Mouse (Mus musculus): ENCODE results near the gene Optn.

Optn gene

DNA sequence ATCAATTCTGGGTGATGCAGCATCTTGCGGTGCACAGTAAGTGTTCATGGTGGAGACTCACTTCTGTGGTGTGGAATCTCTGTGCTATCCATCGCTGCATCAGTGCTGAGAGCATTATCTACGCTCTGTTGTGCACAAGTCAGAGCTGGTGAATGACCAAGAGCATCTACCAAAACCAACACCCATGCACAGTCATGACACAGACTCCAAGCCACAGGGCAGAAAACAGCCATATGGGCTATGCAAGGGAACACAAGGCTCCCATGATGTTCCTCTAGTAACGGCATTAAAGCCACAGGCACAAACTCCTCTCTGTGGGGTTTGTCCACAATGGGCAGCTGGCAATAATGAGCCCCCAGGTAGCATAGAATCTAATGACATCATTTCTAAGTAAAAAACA lies 34.0 kb downstream of the Optn start:
- DNase-seq (ENCODE audit: low read depth, low spot score), result no peak

DNA sequence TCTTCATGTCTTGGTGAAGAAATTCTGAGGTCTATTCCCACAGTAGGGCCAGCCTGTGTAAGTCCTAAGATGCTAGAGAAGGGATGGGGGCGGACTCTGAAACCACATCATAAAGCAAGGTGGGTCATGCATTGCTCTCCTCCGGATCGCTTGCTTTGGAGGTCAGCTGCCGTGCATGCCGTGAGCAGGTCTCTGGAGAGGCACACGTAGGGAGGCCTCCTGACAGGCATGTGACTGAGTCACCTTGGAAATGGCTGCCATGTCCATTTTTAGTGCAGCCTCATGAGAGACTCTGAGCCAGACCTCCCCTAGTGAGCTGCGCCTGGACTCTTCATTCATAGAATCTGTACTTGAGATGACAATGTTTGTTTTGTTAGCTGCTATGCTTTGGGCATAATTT lies 35.8 kb downstream of the Optn start:
- DNase-seq (ENCODE audit: low read depth, low spot score), result no peak

DNA sequence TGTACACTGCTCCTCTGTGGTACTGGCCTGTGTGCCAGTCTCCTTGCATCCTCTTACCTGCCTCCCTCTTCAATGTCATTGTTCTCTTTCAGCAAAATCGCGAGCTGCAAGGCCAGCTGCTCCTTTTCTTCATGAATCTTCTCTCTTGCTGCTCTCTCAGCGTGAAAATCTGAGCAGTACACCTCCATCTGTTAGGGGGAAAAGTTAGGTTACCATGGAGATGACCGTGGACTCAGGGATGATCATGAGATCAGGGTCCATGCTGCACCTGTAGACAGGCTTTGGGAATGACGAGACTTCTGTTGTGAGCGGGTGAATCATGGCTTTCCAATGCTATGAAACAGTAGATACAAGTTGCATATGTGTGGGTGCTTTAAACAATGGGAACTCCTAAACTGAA lies 36.8 kb downstream of the Optn start:
- DNase-seq (ENCODE audit: low read depth, low spot score), result no peak

DNA sequence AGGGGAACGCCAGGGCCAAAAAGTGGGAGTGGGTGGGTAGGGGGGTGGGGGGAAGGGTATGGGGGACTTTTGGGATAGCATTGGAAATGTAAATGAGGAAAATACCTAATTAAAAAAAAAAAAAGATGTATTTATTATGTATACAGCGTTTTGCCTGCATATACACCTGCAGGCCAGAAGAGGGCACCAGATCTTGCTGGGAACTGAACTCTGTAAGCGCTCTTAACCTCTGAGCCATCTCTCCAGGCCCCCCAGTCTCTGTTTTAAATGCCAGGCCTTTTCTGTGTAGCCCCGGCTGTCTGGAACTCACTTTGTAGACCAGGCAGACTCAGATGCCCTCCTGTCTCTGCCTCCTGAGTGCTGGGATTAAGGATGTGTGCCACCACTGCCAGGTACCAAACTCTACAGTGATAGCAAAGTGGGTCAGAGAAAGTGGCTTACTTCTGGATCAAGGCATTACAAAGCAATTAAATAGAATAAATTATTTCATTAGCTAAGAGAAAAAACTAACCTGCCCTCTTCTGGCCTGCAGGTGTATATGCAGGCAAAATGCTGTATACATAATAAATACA lies 38.6 kb downstream of the Optn start:
- DNase-seq (ENCODE audit: low read depth, low spot score), result peak; percentile 79

DNA sequence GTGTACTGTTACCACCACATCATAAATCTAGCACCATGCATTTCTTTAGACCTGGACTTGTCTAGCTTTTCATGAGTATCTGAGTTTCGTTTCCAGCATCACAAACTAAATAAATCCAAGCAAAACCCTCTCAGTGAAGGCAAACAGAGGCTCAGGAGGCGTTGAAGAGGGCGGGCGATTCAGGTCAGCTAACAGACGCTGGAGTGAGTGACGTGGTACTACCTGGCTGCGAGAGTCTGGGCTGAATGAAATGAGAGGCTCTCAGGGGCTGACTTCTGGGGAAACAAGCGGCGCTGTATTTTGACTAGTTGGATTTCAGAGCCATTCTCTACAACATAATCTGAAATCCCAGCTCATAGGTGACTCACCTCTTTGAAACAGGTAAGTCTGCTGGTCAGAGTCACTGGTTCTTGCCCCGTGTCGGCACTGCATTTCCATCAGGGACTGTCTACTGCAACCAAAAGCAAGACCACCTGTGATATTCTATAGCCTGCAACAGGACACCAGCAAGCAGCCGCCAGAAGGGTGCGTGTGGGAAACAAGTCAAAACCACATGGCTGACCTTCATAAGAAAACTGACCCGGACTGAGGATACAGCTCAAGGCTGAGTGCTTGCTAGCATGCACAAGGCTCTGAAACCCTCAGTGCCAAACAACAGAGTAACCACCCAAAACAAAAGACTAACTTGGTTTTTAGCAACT lies 40.0 kb downstream of the Optn start:
- no peak for DNase-seq (ENCODE audit: low read depth, low spot score)

DNA sequence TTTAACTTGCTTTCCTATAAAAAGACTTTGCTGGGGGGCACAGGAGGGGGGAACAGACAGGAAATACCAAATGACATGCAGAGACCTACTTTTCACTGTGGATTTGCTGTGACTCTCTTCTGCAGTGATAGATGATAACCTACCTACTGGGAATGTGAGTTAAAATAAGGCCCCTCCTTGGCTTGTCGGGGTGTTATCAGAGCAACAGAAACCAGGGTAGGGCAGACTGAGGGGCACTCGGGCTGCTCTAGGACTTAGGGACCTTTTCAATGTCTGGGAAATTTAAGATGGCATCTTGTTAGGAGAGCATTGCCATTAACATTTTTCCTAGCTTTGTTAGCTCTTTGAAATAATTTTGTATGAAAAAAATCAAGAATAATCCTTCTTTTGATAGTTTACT lies 40.6 kb downstream of the Optn start:
- DNase-seq (ENCODE audit: low read depth, low spot score), result no peak

DNA sequence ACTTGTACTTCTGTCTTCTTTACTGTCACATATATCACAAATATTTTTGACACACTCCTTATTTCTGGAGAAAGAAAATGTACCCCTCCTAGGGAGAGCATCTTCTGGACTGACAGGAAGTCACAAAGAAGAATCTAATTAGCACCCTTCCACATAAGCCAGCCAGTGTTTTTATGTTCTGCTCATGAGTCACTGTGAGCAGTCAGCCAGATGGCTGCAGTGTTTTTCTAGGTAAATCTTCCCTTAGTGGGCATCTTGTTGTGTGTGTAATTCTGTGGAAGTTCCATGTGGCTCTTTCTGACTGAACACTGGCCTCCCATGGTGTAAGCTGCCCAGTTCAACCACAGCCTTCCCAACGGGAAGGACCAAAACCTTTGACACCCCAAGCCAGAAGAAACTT lies 44.1 kb downstream of the Optn start:
- no peak for DNase-seq (ENCODE audit: low read depth, low spot score)

DNA sequence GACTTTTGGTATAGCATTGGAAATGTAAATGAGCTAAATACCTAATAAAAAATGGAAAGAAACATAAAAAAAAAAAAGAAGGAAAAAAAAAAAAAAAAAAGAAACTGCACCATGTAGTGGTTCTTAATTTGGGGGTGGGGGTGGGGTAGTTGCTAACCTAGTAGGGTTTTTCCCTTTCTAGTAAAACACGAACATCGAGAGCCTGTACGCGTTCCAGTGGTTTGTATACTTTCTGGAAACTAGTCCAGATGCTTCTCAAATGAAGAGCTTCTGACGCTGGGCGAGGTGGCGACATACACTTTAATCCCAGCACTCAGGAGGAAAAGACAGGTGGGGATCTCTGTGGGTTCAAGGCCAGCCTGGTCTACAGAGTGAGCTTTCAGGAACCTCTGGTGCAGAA lies 46.9 kb downstream of the Optn start:
- DNase-seq (ENCODE audit: low read depth, low spot score), result no peak

DNA sequence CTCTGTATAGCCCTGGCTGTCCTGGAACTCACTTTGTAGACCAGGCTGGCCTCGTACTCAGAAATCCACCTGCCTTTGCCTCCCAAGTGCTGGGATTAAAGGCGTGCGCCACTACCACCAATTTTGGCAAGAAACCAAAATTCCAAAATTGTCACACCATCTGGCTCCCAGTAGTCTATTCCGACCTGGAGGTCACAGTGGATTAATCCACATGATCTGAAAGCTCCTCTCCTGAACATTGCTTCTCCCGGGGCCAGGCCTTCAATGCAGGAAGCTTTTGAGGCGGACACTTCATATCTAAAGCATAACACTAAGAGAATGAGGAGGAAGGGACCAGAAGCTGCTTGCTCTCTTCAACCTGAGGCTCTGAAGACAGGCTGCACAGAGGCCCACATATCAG lies 48.3 kb downstream of the Optn start:
- no peak for DNase-seq (ENCODE audit: low read depth, low spot score)

DNA sequence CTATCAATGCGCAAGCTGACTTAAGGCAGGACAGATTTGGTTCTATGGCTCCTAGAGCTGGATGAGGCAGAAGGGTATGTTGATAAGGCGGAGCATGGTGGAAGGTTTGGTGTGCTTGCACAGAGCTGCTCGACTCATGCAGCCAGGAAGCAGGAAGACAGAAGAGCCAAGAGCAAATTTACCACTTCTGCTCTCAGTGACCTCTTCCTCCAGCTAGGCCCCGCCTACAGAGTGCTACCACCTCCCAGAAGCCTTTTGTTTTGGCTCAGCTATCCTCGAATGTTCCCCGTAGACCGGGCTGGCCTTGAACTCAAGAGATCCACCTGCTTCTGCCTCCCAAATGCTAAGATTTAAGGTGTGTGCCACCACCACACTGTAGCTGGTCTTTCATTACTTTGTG lies 49.2 kb downstream of the Optn start:
- DNase-seq (ENCODE audit: low read depth, low spot score), result peak; percentile 83

DNA sequence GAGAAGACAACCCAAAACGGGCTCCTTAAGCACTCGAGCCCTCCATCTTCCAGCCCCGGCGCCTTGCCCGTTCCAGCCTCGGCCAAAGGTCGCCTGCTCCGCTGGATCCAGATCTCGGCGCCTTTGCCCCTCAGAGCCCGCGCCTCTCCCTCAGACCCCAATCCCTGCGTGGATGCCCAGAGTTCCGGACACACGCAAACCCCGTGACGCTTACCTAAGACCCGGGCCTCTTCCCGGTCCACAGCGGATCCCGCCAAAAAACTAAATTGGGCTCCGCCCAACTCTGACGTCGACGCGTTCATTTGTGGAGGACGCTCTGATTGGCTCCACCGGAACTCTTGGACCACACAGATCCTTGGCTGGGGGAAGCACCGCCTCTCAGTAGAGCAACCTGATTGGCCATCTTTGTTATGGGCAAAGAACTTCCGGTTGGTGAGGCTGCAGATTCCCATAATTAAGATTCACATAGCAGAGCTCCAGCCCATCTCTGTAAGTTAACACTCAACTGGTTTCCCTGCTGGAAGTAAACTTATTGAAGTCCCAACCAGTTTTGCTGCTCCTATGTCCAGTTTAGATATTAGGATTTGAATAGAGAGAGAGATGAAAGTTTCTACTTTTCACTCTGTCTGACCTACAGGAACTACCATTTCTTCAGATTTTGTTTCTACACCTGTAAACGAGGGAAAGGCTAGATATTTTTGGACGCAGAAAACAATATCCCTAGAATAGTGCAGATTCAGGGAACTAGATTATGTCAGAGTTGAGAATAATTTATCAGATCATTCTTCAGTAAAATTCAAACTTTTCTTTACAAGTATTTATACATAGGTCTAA lies 51.1 kb downstream of the Optn start, which contains the start of gene Mcm10:
Gene Mcm10, minus strand, starts transcription at position 301 of the 834 bp plus-strand sequence.
- DNase-seq (ENCODE audit: low read depth, low spot score), result peak; percentile 97

DNA sequence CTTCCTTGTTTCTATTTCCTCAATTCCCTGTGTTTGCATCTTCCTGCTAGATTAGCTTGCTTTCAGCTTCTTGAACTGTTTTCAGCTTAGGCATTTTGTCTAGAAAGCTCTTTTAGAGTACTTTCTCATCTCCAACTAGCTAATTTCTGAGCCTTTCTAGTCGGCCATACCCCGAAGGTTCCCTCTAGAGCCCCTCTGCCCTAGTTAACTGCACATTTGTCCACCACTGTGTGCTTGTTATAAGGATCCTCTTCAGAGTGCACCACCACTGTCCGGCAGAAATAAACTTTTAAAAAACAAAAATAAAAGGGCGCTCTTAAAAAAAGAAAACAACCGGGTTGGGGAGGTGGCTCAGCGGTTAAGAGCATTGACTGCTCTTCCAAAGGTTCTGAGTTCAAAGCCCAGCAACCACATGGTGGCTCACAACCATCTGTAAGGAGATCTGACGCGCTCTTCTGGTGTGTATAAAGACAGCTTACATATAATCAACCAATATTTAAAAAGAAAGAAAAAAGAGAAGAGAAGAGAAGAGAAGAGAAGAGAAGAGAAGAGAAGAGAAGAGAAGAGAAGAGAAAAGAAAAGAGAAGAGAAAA lies 51.9 kb downstream of the Optn start:
- DNase-seq (ENCODE audit: low read depth, low spot score), result no peak

DNA sequence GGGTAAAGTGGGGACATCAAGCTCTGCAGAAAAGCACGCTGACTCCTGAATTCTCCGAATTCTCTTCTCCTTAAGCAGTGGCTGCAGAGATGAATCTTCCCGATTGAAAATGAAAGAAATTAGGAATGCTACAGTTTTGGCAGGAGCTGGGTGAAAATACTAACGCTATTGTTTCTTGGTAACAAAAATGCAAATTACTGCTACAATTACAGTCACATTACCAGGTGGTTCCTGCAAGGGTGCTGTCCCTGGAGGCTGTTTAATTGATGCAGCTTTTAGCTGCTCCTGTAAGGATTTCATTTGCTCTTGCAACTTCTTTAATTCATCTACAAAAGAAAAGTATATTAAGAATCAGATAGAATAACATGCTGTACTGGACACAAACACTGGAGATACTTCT lies 56.7 kb downstream of the Optn start:
- no peak for DNase-seq (ENCODE audit: low read depth, low spot score)

DNA sequence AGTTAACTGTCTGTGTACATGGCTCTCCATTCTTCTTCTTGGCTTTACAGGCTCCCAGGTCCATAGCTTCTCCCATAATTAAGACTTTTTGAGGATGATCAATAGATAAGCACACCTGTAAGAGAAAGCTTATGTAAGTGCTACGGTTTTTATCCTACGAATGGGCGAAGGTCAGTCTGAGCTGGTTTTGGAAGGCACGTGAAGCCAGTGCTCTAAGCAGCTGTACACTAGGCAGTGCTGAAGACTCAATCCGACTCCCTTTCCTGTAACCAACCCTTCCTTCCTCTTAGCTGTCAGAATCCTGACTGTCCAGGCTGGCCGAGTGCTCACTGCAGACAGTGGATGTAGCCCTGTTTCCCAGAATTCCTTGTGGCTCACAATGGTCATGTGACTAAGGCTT lies 62.6 kb downstream of the Optn start:
- no peak for DNase-seq (ENCODE audit: low read depth, low spot score)

DNA sequence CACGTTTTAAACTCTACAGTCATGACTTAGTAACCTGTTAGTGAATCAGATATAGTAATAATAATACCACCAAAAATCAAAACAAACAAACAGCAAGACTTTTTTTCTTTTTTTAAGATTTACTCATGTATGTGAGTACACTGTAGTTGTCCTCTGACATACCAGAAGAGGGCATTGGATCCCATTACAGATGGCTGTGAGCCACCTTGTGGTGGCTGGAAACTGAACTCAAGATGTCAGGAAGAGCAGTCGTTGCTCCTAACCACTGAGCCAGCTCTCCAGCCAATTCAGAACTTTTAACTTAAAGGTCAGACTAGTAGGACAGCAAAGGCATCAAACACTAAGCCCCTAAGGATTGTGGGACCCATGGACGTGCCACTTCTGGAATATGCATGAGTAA lies 64.9 kb downstream of the Optn start:
- peak; percentile 42 for DNase-seq (ENCODE audit: low read depth, low spot score)

DNA sequence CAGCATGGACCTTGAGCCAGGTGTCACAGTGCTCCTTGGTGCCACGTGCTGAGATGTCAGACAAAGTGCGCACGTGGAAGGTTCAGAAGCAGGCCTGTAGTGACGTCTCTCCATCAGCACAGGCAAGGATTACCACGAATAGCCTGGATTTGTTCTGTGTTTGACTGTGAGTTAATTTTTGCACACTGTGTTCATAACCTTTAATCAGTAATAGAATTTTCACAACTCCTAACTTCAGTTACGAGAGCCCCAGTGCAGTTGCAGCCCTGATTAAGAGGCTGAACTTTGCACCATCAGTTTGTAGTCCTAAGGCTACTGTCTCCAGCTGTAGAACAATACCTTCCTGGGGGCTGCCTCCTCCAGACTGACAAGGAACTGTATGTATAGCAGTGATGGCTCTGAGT lies 67.4 kb downstream of the Optn start:
- DNase-seq (ENCODE audit: low read depth, low spot score), result no peak

DNA sequence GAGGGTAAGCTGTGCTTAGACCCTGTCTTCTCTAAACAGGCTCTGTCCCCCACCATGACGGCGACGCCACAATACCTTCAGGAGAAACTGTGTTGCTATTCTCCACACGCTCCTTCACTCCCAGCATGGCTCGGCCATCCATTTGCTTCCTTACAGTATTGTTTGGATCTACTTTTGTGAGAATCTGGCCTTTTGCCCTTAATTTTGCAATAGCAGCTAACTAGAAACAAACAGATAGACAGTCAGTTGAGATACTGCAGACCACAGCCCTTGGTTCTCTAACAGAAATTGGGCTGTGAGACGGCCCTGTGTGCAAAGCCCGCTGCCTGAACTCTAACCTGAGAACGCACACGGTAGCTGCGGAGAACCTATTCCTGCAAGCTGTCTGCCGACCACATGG lies 68.2 kb downstream of the Optn start:
- no peak for DNase-seq (ENCODE audit: low read depth, low spot score)

DNA sequence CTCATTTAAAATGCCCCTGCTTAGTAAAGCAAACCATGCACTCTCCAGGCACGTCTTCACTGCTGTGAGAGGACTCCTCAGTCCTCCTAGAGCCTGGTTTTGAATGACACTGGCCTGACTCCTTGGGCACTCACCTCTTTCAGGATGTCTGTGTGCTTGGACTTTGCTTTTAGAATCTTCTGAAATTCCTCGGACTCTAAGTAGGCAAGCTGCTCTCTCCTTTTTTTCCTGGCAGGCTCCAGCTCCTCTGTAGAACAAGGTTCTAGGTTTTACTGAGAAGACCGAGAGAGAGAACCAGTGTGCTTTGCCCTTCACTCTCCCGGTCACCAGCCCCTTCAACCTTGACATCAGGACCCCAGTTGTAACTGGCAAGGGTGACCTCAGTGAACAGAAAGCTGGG lies 69.4 kb downstream of the Optn start:
- no peak for DNase-seq (ENCODE audit: low read depth, low spot score)

DNA sequence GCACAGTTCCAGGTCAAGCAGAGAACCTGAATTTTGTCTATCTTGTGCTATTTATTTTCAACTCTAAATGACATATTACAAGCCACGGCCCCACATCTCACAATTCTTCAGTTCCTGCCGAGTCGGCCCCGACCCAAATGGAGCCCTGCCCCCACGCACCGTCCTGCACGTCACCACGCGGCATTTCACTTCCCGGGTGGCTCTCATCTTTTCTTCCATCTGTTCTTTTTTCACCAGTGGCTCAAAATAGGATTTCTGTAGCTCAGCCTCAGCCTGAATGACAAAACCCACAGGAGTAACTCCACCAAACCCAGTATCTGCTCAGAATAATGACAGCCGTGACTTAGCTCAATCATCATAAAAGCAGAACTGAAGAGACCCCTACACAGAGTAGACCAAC lies 70.3 kb downstream of the Optn start:
- no peak for DNase-seq (ENCODE audit: low read depth, low spot score)

DNA sequence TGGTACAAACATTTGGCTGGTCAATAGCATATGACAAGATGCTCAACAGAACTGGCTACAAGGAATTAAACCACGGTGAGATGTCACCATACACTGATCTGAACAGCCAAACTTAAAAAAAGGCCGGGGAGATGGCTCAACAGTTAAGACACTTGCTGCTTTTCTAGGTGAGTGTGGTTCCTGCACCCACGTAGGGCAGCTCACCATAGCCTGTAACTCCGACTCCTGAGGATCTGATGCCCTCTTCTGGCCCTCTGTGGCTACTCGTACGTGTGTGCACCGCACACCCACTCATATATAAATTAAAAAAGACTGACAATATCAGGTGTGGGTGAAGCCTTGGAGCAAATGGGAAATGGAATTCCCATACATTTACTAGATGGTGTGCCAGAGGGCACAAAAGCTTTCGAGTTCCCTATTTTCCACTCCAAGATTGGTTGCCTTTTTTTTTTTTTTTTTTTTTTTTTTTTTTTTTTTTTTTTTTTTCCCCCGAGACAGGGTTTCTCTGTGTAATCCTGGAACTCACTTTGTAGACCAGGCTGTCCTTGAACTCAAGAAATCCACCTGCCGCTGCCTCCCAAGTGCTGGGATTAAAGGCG lies 74.9 kb downstream of the Optn start:
- DNase-seq (ENCODE audit: low read depth, low spot score), result peak; percentile 73

DNA sequence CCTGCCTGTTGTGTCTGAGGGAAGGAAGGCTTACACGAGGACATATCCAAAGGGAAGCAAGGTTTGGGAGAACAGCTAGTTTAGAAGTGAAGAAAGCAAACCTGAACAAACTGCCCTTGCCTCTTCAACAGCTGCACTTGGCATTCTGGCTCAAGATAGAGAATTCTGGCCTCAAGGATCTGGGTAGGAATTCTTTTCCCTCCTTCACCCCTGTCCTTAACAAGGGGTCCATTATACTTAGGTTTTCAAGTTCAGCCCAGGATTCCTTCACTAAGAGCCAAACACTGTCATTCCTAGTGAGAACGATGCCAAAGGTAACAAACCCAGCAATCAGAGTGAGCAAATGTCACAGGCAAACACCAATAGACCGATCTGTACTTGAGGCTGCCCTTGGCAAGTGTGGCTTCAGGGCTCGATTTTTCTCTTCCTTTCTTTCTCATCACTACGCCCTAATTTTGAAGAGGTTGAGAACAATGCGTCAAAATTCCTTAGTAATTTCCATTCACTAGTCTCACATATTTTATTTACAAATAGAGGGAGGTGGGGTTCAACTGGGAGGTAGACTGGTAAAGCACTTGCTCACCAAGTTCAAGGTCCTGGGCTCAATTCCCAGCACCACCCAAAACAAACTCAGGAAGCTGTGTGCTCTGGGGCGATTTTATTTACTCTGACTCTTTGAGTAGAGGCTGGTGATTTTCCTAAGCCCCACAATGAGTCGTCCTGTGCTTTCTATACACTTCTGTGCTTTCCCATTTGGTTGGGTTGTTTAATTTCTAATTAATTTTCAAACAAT lies 76.3 kb downstream of the Optn start:
- no peak for DNase-seq (ENCODE audit: low read depth, low spot score)
